Mouse (Mus musculus) erythroblast, embryonic 14.5 days (primary cell): ENCODE data around the gene Tmem109.

ENCODE experiments used
- GATA1 ChIP-seq: IDR thresholded peaks from 2 replicates; pipeline ENCODE4 v1.6.1; 2012; ENCODE audit warnings: low read length, inconsistent platforms, mixed read lengths
- TAL1 ChIP-seq: IDR thresholded peaks from 3 replicates; pipeline ENCODE4 v1.6.1; 2012; ENCODE audit warnings: low read length, inconsistent platforms, mixed read lengths

GRCm38 (mm10) chr19:10842914-10843313, 38.9 kb downstream of the Tmem109 start:
- TF ChIP-seq GATA1 = no peak
- TF ChIP-seq TAL1 = no peak
